33 mouse cellular contexts compared by ENCODE assay signal in genomic region chr1:92676676-92676975, GRCm38 (mm10). TPM values are rescaled to one million over a fixed set of nuclear protein-coding genes. Genes with fewer than 3 reads are reported as not detected.
DNase-seq lines count a peak whose midpoint lies in the region; ATAC-seq and TF ChIP-seq lines count a peak whose summit lies in the region.
"Had no signal": no experiment of that assay in that cellular context is flagged by ENCODE, and none has a peak within 500 bp of the region (broad histone marks: within the 10 kb centered on the region; RNA-seq: fewer than 3 reads in every experiment).

No protein-coding gene starts in this region.

- no peaks in the 10 kb centered on the region for H3K9me3 ChIP-seq in heart, embryonic 15.5 days (replicated peaks)
- no peaks in the 10 kb centered on the region for H3K9me3 ChIP-seq in lung, embryonic 14.5 days (ENCODE audit: low read depth, low read length)
- no peaks in the 10 kb centered on the region for H3K9me3 ChIP-seq in midbrain, postnatal 0 days (ENCODE audit: low read length)
- H3K9me3 ChIP-seq in midbrain, embryonic 10.5 days (replicated peaks) = no peaks in the 10 kb centered on the region
- H3K9me3 ChIP-seq: forebrain, embryonic 15.5 days; heart, embryonic 12.5 days; limb, embryonic 13.5 days; liver, embryonic 12.5 days; midbrain, embryonic 15.5 days; neural tube, embryonic 12.5 days had no signal

- H3K27me3 ChIP-seq in heart, embryonic 15.5 days = peaks cover 7% of the 10 kb centered on the region
- no peaks in the 10 kb centered on the region for H3K27me3 ChIP-seq in lung, embryonic 14.5 days (ENCODE audit: insufficient read depth, low read length)
- no peaks in the 10 kb centered on the region for H3K27me3 ChIP-seq in midbrain, postnatal 0 days (ENCODE audit: insufficient read depth, low read length)
- peaks cover 6% of the 10 kb centered on the region; the same call in 1 of the 2 replicates for H3K27me3 ChIP-seq in midbrain, embryonic 10.5 days (ENCODE audit: low read depth, poor library complexity, severe bottlenecking)
- H3K27me3 ChIP-seq: forebrain, embryonic 15.5 days; midbrain, embryonic 15.5 days had no signal

- intact Hi-C loops in heart, postnatal 36 days (cut with DNase I) = no loop called here

- no peak overlapping the region for H3K4me2 ChIP-seq in heart, embryonic 15.5 days
- H3K4me2 ChIP-seq in lung, embryonic 14.5 days = no peak overlapping the region
- no peak overlapping the region for H3K4me2 ChIP-seq in midbrain, postnatal 0 days (ENCODE audit: low read depth, low read length, poor library complexity, severe bottlenecking)
- H3K4me2 ChIP-seq: forebrain, embryonic 15.5 days; heart, embryonic 12.5 days; limb, embryonic 13.5 days; liver, embryonic 12.5 days; midbrain, embryonic 15.5 days; neural tube, embryonic 12.5 days had no signal

- peaks cover 7% of the 10 kb centered on the region for H3K4me1 ChIP-seq in heart, embryonic 15.5 days (replicated peaks)
- H3K4me1 ChIP-seq in lung, embryonic 14.5 days (ENCODE audit: insufficient read depth) = no peaks in the 10 kb centered on the region
- peaks cover 6% of the 10 kb centered on the region; the same call in 1 of the 2 replicates for H3K4me1 ChIP-seq in midbrain, postnatal 0 days (ENCODE audit: insufficient read depth, low read length)
- peaks cover 13% of the 10 kb centered on the region for H3K4me1 ChIP-seq in midbrain, embryonic 10.5 days
- H3K4me1 ChIP-seq: liver, embryonic 12.5 days had no signal

- no peak overlapping the region for H3K4me3 ChIP-seq in heart, embryonic 15.5 days
- H3K4me3 ChIP-seq in lung, embryonic 14.5 days (ENCODE audit: low read depth, low read length) = no peak overlapping the region
- H3K4me3 ChIP-seq in midbrain, postnatal 0 days (ENCODE audit: low read depth, low read length) = no peak overlapping the region
- no peak overlapping the region for H3K4me3 ChIP-seq in midbrain, embryonic 10.5 days
- H3K4me3 ChIP-seq: forebrain, embryonic 15.5 days; heart, embryonic 12.5 days; left cerebral cortex, adult 2 months; limb, embryonic 13.5 days; liver, embryonic 12.5 days; midbrain, embryonic 15.5 days; neural tube, embryonic 12.5 days had no signal

- no peak overlapping the region for H3K9ac ChIP-seq in heart, embryonic 15.5 days
- no peak overlapping the region for H3K9ac ChIP-seq in lung, embryonic 14.5 days
- H3K9ac ChIP-seq in midbrain, postnatal 0 days (replicated peaks; ENCODE audit: low read length, poor library complexity, severe bottlenecking) = no peak overlapping the region
- H3K9ac ChIP-seq: forebrain, embryonic 15.5 days; heart, embryonic 12.5 days; limb, embryonic 13.5 days; liver, embryonic 12.5 days; liver, postnatal 0 days; midbrain, embryonic 15.5 days; neural tube, embryonic 12.5 days had no signal

- DNase-seq in heart, postnatal 36 days = no peak
- no peak for DNase-seq in lung, embryonic 14.5 days
- no peak for DNase-seq in lung, adult 18-20 months
- DNase-seq in midbrain, postnatal 0 days (ENCODE audit: low spot score) = peak; percentile 21
- DNase-seq in midbrain, embryonic 10.5 days (ENCODE audit: low spot score) = no peak
- peak; percentile 57 for DNase-seq in skeletal muscle tissue, adult 2 months (ENCODE audit: low read depth, low spot score)
- DNase-seq in layer of hippocampus, adult 9-11 months = no peak
- DNase-seq: adrenal gland, postnatal 14 days; cerebellum, adult 11-12 months; cerebellum, adult 9-11 months; gastrocnemius, postnatal 25 days; kidney, postnatal 25 days; liver, postnatal 0 days; right cerebral cortex, postnatal 4 days; thymus, adult 2 months; thymus, postnatal 36 days had no signal

- no peak overlapping the region for H3K27ac ChIP-seq in heart, embryonic 15.5 days
- no peak overlapping the region for H3K27ac ChIP-seq in lung, embryonic 14.5 days (ENCODE audit: low read depth)
- H3K27ac ChIP-seq in midbrain, postnatal 0 days (ENCODE audit: low read depth, low read length) = no peak overlapping the region
- H3K27ac ChIP-seq in midbrain, embryonic 10.5 days (replicated peaks) = no peak overlapping the region
- H3K27ac ChIP-seq: forebrain, embryonic 15.5 days; left cerebral cortex, adult 2 months; limb, embryonic 13.5 days; liver, embryonic 12.5 days; midbrain, embryonic 15.5 days; neural tube, embryonic 12.5 days had no signal

- 80% methylated on average over 3 of the region's 3 CpGs for WGBS in heart, embryonic 15.5 days
- 67% methylated on average over 3 of the region's 3 CpGs for WGBS in lung, embryonic 14.5 days
- WGBS in midbrain, postnatal 0 days = 80% methylated on average over 3 of the region's 3 CpGs
- 89% methylated on average over 3 of the region's 3 CpGs for WGBS in midbrain, embryonic 10.5 days

- ATAC-seq in heart, embryonic 15.5 days (replicated peaks; ENCODE audit: insufficient number of reproducible peaks, insufficient read depth, low FRiP score, low read depth) = 0 out of 2 replicates have a peak, but pooled peaks have one; percentile 32
- ATAC-seq in lung, embryonic 14.5 days (ENCODE audit: insufficient read depth) = peak; percentile 6; the same call in 1 of the 2 replicates
- ATAC-seq in midbrain, postnatal 0 days (ENCODE audit: low FRiP score) = no peak
- ATAC-seq: CD4-positive, CD25-positive, alpha-beta regulatory T cell, adult 4 months; forebrain, embryonic 15.5 days; intestine, embryonic 16.5 days; liver, embryonic 12.5 days; liver, postnatal 0 days; midbrain, embryonic 15.5 days had no signal

- no peaks in the 10 kb centered on the region for H3K36me3 ChIP-seq in heart, embryonic 15.5 days
- H3K36me3 ChIP-seq in lung, embryonic 14.5 days (ENCODE audit: insufficient read depth) = no peaks in the 10 kb centered on the region
- H3K36me3 ChIP-seq in midbrain, postnatal 0 days (ENCODE audit: insufficient read depth, low read length) = no peaks in the 10 kb centered on the region
- H3K36me3 ChIP-seq in midbrain, embryonic 10.5 days = no peaks in the 10 kb centered on the region
- H3K36me3 ChIP-seq: forebrain, embryonic 15.5 days; heart, embryonic 12.5 days; limb, embryonic 13.5 days; liver, embryonic 12.5 days; midbrain, embryonic 15.5 days; neural tube, embryonic 12.5 days had no signal

- TF ChIP-seq CTCF in lung, embryonic 14.5 days (IDR thresholded peaks at IDR 0.05; ENCODE audit: low read depth) = no peak
- TF ChIP-seq CTCF in midbrain, postnatal 0 days (IDR thresholded peaks at IDR 0.05) = no peak

RNA-seq across cellular contexts. Expression of gene Otos, which starts 28.0 kb away (rescaled TPM):
- 0.19 TPM in 1 of 2 replicates, not detected in the other for polyA plus RNA-seq in heart, embryonic 15.5 days (2015; fragmentation: Nextera tagmentation; extraction: Ambion mirVana)
- total RNA-seq in heart, postnatal 36 days (2021) = not detected
- not detected in 2 replicates for polyA plus RNA-seq in lung, embryonic 14.5 days (2014; fragmentation: Nextera tagmentation; extraction: Ambion mirVana)
- not detected in 2 replicates for total RNA-seq in midbrain, postnatal 0 days (2014; rRNA removed)
- 0.69 and 0.96 TPM in 2 replicates for polyA plus RNA-seq in midbrain, postnatal 0 days (2015; fragmentation: Nextera tagmentation; extraction: Ambion mirVana)
- polyA plus RNA-seq in midbrain, embryonic 10.5 days (2016; fragmentation: Nextera tagmentation; extraction: Ambion mirVana) = 0.07 TPM in 1 of 2 replicates, not detected in the other
- total RNA-seq: adrenal gland, postnatal 14 days; gastrocnemius, adult 18-20 months; gastrocnemius, postnatal 25 days; heart, adult 18-20 months; heart, postnatal 14 days; left cerebral cortex, adult 2 months; left cerebral cortex, postnatal 25 days had no signal
- polyA plus RNA-seq: forebrain, embryonic 15.5 days; heart, embryonic 12.5 days; intestine, embryonic 16.5 days; limb, embryonic 13.5 days; neural tube, embryonic 12.5 days had no signal

RNA-seq across cellular contexts. Expression of gene Cops9, which starts 34.8 kb away (rescaled TPM):
- 365 and 436 TPM in 2 replicates for polyA plus RNA-seq in heart, embryonic 15.5 days (2015; fragmentation: Nextera tagmentation; extraction: Ambion mirVana)
- total RNA-seq in heart, postnatal 36 days (2021) = 100 to 1,000 TPM; 219 to 225 TPM
- polyA plus RNA-seq in lung, embryonic 14.5 days (2014; fragmentation: Nextera tagmentation; extraction: Ambion mirVana) = 391 and 414 TPM in 2 replicates
- total RNA-seq in midbrain, postnatal 0 days (2014; rRNA removed) = 182 and 297 TPM in 2 replicates
- 598 and 604 TPM in 2 replicates for polyA plus RNA-seq in midbrain, postnatal 0 days (2015; fragmentation: Nextera tagmentation; extraction: Ambion mirVana)
- 368 and 378 TPM in 2 replicates for polyA plus RNA-seq in midbrain, embryonic 10.5 days (2016; fragmentation: Nextera tagmentation; extraction: Ambion mirVana)

RNA-seq across cellular contexts. Expression of gene Olfr12, which starts 59.0 kb away (rescaled TPM):
- not detected in 2 replicates for polyA plus RNA-seq in heart, embryonic 15.5 days (2015; fragmentation: Nextera tagmentation; extraction: Ambion mirVana)
- total RNA-seq in heart, postnatal 36 days (2021) = not detected
- polyA plus RNA-seq in lung, embryonic 14.5 days (2014; fragmentation: Nextera tagmentation; extraction: Ambion mirVana) = not detected in 2 replicates
- not detected in 2 replicates for total RNA-seq in midbrain, postnatal 0 days (2014; rRNA removed)
- not detected in 2 replicates for polyA plus RNA-seq in midbrain, postnatal 0 days (2015; fragmentation: Nextera tagmentation; extraction: Ambion mirVana)
- polyA plus RNA-seq in midbrain, embryonic 10.5 days (2016; fragmentation: Nextera tagmentation; extraction: Ambion mirVana) = not detected in 2 replicates
- total RNA-seq: adrenal gland, postnatal 14 days; common myeloid progenitor, adult 5-6 weeks; gastrocnemius, adult 18-20 months; gastrocnemius, postnatal 25 days; heart, adult 18-20 months; heart, postnatal 14 days; layer of hippocampus, adult 18-20 months; left cerebral cortex, adult 2 months; left cerebral cortex, postnatal 25 days had no signal
- polyA plus RNA-seq: CD4-positive, CD25-positive, alpha-beta regulatory T cell, adult 4 months; forebrain, embryonic 15.5 days; heart, embryonic 12.5 days; intestine, embryonic 16.5 days; kidney, embryonic 14.5 days; limb, embryonic 13.5 days; liver, embryonic 12.5 days; liver, postnatal 0 days; midbrain, embryonic 15.5 days; neural tube, embryonic 12.5 days had no signal

Comparison
In these comparisons a context has a peak if more than half of its experiments do, and no peak if none do; other contexts are left out.
1. DNase-seq: peak in midbrain, postnatal 0 days (single experiment) and skeletal muscle tissue, adult 2 months (single experiment); none in heart, postnatal 36 days (0 of 2), lung, embryonic 14.5 days (single experiment), lung, adult 18-20 months (0 of 2), midbrain, embryonic 10.5 days (single experiment) and layer of hippocampus, adult 9-11 months (single experiment).